Mouse (Mus musculus) MEL (cell line): ENCODE data around the gene Arhgap9. TPM values are rescaled to one million over a fixed set of nuclear protein-coding genes. Genes with fewer than 3 reads are reported as not detected.

Experiments
- DNase-seq: peaks from one replicate; pipeline ENCODE4 v3.0.0; 2011; ENCODE audit warnings: low read depth, low spot score
- H3K27ac ChIP-seq: 2 replicates; pipeline ENCODE4 v1.5.1; 2012; ENCODE audit warnings: low read depth, mild to moderate bottlenecking, control low read depth, low read length, moderate library complexity; ENCODE audit not compliant: control insufficient read depth
- H3K27me3 ChIP-seq, 2 experiments: fragments of 150-350 bp in 1 of 2; sonication (generic) in 1 of 2; 2 replicates each; pipeline ENCODE4 v1.6.1; 2012; ENCODE audit warnings: low read length in 2 of 2, mild to moderate bottlenecking in 2 of 2, improper control_type of control experiment in 1 of 2, moderate library complexity in 1 of 2; ENCODE audit not compliant: insufficient read depth in 2 of 2, control insufficient read depth in 1 of 2
- H3K36me3 ChIP-seq, 2 experiments: 2 replicates each; pipeline ENCODE4 v1.6.1; 2012 to 2014; ENCODE audit warnings: low read length in 2 of 2, improper control_type of control experiment in 1 of 2, inconsistent platforms in 1 of 2, mild to moderate bottlenecking in 1 of 2; ENCODE audit not compliant: insufficient read depth in 2 of 2, control insufficient read depth in 1 of 2
- H3K4me1 ChIP-seq, 2 experiments: fragments of 150-350 bp in 1 of 2; sonication (generic) in 1 of 2; 2 replicates each; pipeline ENCODE4 v1.6.1; 2012; ENCODE audit warnings: low read length in 2 of 2, improper control_type of control experiment in 1 of 2, mild to moderate bottlenecking in 1 of 2; ENCODE audit not compliant: insufficient read depth in 2 of 2, control insufficient read depth in 1 of 2
- H3K4me3 ChIP-seq, 2 experiments: fragments of 150-350 bp in 1 of 2; sonication (generic) in 1 of 2; 2 replicates each; pipeline ENCODE4 v1.5.1; 2012; ENCODE audit warnings: low read depth in 2 of 2, low read length in 2 of 2, mild to moderate bottlenecking in 2 of 2, moderate library complexity in 2 of 2, control low read depth in 1 of 2, improper control_type of control experiment in 1 of 2; ENCODE audit not compliant: control insufficient read depth in 1 of 2, insufficient read depth in 1 of 2
- H3K79me2 ChIP-seq: 2 replicates; pipeline ENCODE4 v1.6.1; 2012; ENCODE audit warnings: mild to moderate bottlenecking, low read length, moderate library complexity; ENCODE audit not compliant: control insufficient read depth, poor library complexity, insufficient read depth
- H3K9ac ChIP-seq: 2 replicates; pipeline ENCODE4 v1.6.1; 2012; ENCODE audit warnings: low read depth, mild to moderate bottlenecking, control low read depth, low read length, moderate library complexity; ENCODE audit not compliant: control insufficient read depth, poor library complexity, severe bottlenecking
- H3K9me3 ChIP-seq: fragments of 150-350 bp; sonication (generic); replicated peaks from 2 replicates; pipeline ENCODE4 v1.6.1; 2012; ENCODE audit warnings: mild to moderate bottlenecking, low read length, improper control_type of control experiment, moderate library complexity; ENCODE audit not compliant: insufficient read depth
- BHLHE40 ChIP-seq: IDR thresholded peaks from 2 replicates; pipeline ENCODE4 v1.6.1; 2012; ENCODE audit warnings: low read depth, mild to moderate bottlenecking, inconsistent platforms, low read length, improper control_type of control experiment, borderline replicate concordance
- CHD1 ChIP-seq: IDR thresholded peaks from 2 replicates; pipeline ENCODE4 v1.6.1; 2012; ENCODE audit warnings: low read depth, mild to moderate bottlenecking, inconsistent platforms, low read length, improper control_type of control experiment
- CHD2 ChIP-seq: IDR thresholded peaks from 2 replicates; pipeline ENCODE4 v1.6.1; 2011; ENCODE audit warnings: low read length, improper control_type of control experiment
- E2F4 ChIP-seq: IDR thresholded peaks from 2 replicates; pipeline ENCODE4 v1.6.1; 2011; ENCODE audit warnings: low read depth, low read length, improper control_type of control experiment, borderline replicate concordance
- ELF1 ChIP-seq: IDR thresholded peaks from 2 replicates; pipeline ENCODE4 v1.6.1; 2014; ENCODE audit warnings: low read depth, mild to moderate bottlenecking, inconsistent platforms, low read length, improper control_type of control experiment, moderate library complexity
- EP300 ChIP-seq, 2 experiments: IDR thresholded peaks; 2 replicates each; pipeline ENCODE4 v1.6.1; 2011; ENCODE audit warnings: improper control_type of control experiment in 2 of 2, low read length in 2 of 2, low read depth in 1 of 2, mild to moderate bottlenecking in 1 of 2
- GABPA ChIP-seq: IDR thresholded peaks from 2 replicates; pipeline ENCODE4 v1.6.1; 2012; ENCODE audit warnings: low read depth, mild to moderate bottlenecking, inconsistent platforms, low read length, improper control_type of control experiment, moderate library complexity
- GATA1 ChIP-seq: IDR thresholded peaks from 2 replicates; pipeline ENCODE4 v1.6.1; 2011; ENCODE audit warnings: low read depth, low read length, improper control_type of control experiment
- HCFC1 ChIP-seq: IDR thresholded peaks from 2 replicates; pipeline ENCODE4 v1.6.1; 2012; ENCODE audit warnings: low read depth, mild to moderate bottlenecking, inconsistent platforms, low read length, improper control_type of control experiment, moderate library complexity
- JUND ChIP-seq: IDR thresholded peaks from 2 replicates; pipeline ENCODE4 v1.6.1; 2011; ENCODE audit warnings: low read depth, mild to moderate bottlenecking, improper control_type of control experiment, low read length
- KAT2A ChIP-seq: conservative IDR thresholded peaks from 2 replicates; pipeline ENCODE4 v1.6.1; 2012; ENCODE audit warnings: low read depth, low read length, improper control_type of control experiment, inconsistent platforms
- MAFK ChIP-seq: IDR thresholded peaks from 2 replicates; pipeline ENCODE4 v1.6.1; 2011; ENCODE audit warnings: low read depth, mild to moderate bottlenecking, low read length, improper control_type of control experiment, borderline replicate concordance
- MAX ChIP-seq: IDR thresholded peaks from 2 replicates; pipeline ENCODE4 v1.6.1; 2011; ENCODE audit warnings: low read length, improper control_type of control experiment
- MAZ ChIP-seq: IDR thresholded peaks from 2 replicates; pipeline ENCODE4 v1.6.1; 2012; ENCODE audit warnings: low read depth, mild to moderate bottlenecking, inconsistent platforms, low read length, improper control_type of control experiment
- MEF2A ChIP-seq: IDR thresholded peaks from 2 replicates; pipeline ENCODE4 v1.6.1; 2014; ENCODE audit warnings: low read depth, mild to moderate bottlenecking, inconsistent platforms, low read length, improper control_type of control experiment; ENCODE audit not compliant: poor library complexity, insufficient replicate concordance, severe bottlenecking; ENCODE audit errors: extremely low read depth
- MXI1 ChIP-seq: IDR thresholded peaks from 2 replicates; pipeline ENCODE4 v1.6.1; 2011; ENCODE audit warnings: mild to moderate bottlenecking, low read depth, low read length, improper control_type of control experiment
- MYB ChIP-seq: IDR thresholded peaks from 2 replicates; pipeline ENCODE4 v1.6.1; 2011; ENCODE audit warnings: mild to moderate bottlenecking, low read depth, low read length, improper control_type of control experiment
- MYC ChIP-seq: IDR thresholded peaks from 2 replicates; pipeline ENCODE4 v1.6.1; 2011; ENCODE audit warnings: low read depth, mild to moderate bottlenecking, low read length, improper control_type of control experiment, moderate library complexity
- NELFE ChIP-seq: IDR thresholded peaks from 2 replicates; pipeline ENCODE4 v1.6.1; 2011; ENCODE audit warnings: low read depth, low read length, improper control_type of control experiment
- NRF1 ChIP-seq: IDR thresholded peaks from 2 replicates; pipeline ENCODE4 v1.6.1; 2014; ENCODE audit warnings: low read depth, mild to moderate bottlenecking, inconsistent platforms, low read length, improper control_type of control experiment, moderate library complexity; ENCODE audit not compliant: poor library complexity, insufficient read depth, severe bottlenecking
- POLR2A ChIP-seq, 2 experiments: IDR thresholded peaks; 2 replicates each; pipeline ENCODE4 v1.6.1; 2011 to 2012; ENCODE audit warnings: low read length in 2 of 2, mild to moderate bottlenecking in 2 of 2, control low read depth in 1 of 2, improper control_type of control experiment in 1 of 2, low read depth in 1 of 2, moderate library complexity in 1 of 2; ENCODE audit not compliant: control insufficient read depth in 1 of 2, insufficient read depth in 1 of 2, poor library complexity in 1 of 2
- POLR2AphosphoS2 ChIP-seq: IDR thresholded peaks from 2 replicates; pipeline ENCODE4 v1.6.1; 2011; ENCODE audit warnings: low read length, improper control_type of control experiment
- POLR2AphosphoS5 ChIP-seq: IDR thresholded peaks from 2 replicates; pipeline ENCODE4 v1.6.1; 2012; ENCODE audit warnings: low read depth, borderline replicate concordance, mild to moderate bottlenecking, inconsistent platforms, low read length, moderate library complexity, mixed read lengths
- RAD21 ChIP-seq: IDR thresholded peaks from 2 replicates; pipeline ENCODE4 v1.6.1; 2011; ENCODE audit warnings: mild to moderate bottlenecking, low read depth, low read length, improper control_type of control experiment
- RCOR1 ChIP-seq: IDR thresholded peaks from 2 replicates; pipeline ENCODE4 v1.6.1; 2012; ENCODE audit warnings: low read depth, mild to moderate bottlenecking, inconsistent platforms, low read length, improper control_type of control experiment
- SIN3A ChIP-seq: IDR thresholded peaks from 2 replicates; pipeline ENCODE4 v1.6.1; 2012; ENCODE audit warnings: low read length, improper control_type of control experiment, inconsistent platforms
- SMC3 ChIP-seq: IDR thresholded peaks from 2 replicates; pipeline ENCODE4 v1.6.1; 2011; ENCODE audit warnings: low read depth, low read length, improper control_type of control experiment
- TAL1 ChIP-seq: IDR thresholded peaks from 2 replicates; pipeline ENCODE4 v1.6.1; 2012; ENCODE audit warnings: mild to moderate bottlenecking, inconsistent platforms, low read length, moderate library complexity, mixed read lengths
- TCF12 ChIP-seq: IDR thresholded peaks from 2 replicates; pipeline ENCODE4 v1.6.1; 2014; ENCODE audit warnings: low read depth, mild to moderate bottlenecking, inconsistent platforms, low read length, improper control_type of control experiment, moderate library complexity
- UBTF ChIP-seq: IDR thresholded peaks from 2 replicates; pipeline ENCODE4 v1.6.1; 2012; ENCODE audit warnings: low read depth, mild to moderate bottlenecking, inconsistent platforms, low read length, improper control_type of control experiment, moderate library complexity, borderline replicate concordance; ENCODE audit not compliant: insufficient read depth
- USF1 ChIP-seq: IDR thresholded peaks from 2 replicates; pipeline ENCODE4 v1.6.1; 2014; ENCODE audit warnings: low read depth, mild to moderate bottlenecking, inconsistent platforms, low read length, improper control_type of control experiment, moderate library complexity
- USF2 ChIP-seq, 2 experiments: IDR thresholded peaks; 2 replicates each; pipeline ENCODE4 v1.6.1; 2011 to 2012; ENCODE audit warnings: improper control_type of control experiment in 2 of 2, low read length in 2 of 2, borderline replicate concordance in 1 of 2, inconsistent platforms in 1 of 2, low read depth in 1 of 2, mild to moderate bottlenecking in 1 of 2; ENCODE audit not compliant: insufficient read depth in 1 of 2
- ZC3H11A ChIP-seq: IDR thresholded peaks from 2 replicates; pipeline ENCODE4 v1.6.1; 2012; ENCODE audit warnings: low read depth, mild to moderate bottlenecking, inconsistent platforms, low read length, improper control_type of control experiment
- ZKSCAN1 ChIP-seq: IDR thresholded peaks from 2 replicates; pipeline ENCODE4 v1.6.1; 2012; ENCODE audit warnings: low read depth, mild to moderate bottlenecking, inconsistent platforms, low read length, improper control_type of control experiment, moderate library complexity
- ZMIZ1 ChIP-seq: IDR thresholded peaks from 2 replicates; pipeline ENCODE4 v1.6.1; 2012; ENCODE audit warnings: low read depth, mild to moderate bottlenecking, inconsistent platforms, low read length, improper control_type of control experiment, moderate library complexity
- ZNF384 ChIP-seq: IDR thresholded peaks from 2 replicates; pipeline ENCODE4 v1.6.1; 2012; ENCODE audit warnings: low read depth, mild to moderate bottlenecking, inconsistent platforms, low read length, improper control_type of control experiment
- polyA plus RNA-seq, 2 experiments: library from polyadenylated mRNA; stranded (reverse) in 1 of 2; unstranded in 1 of 2; fragments of >175 nt in 1 of 2; fragments of >200 nt in 1 of 2; gene quantifications; 2 replicates each; pipeline versions ENCODE4 v1.2.1 to v1.2.4; 2012; ENCODE audit warnings: low replicate concordance in 2 of 2, low read depth in 1 of 2; ENCODE audit not compliant: insufficient read length in 2 of 2, insufficient read depth in 1 of 2, missing spikeins in 1 of 2
- total RNA-seq: library from RNA; depleted of rRNA; stranded (reverse); fragments of 300-350 nt; gene quantifications from 2 replicates; pipeline ENCODE4 v1.2.3, GENCODE M21; 2012

The Arhgap9 gene
- total and polyA plus RNA-seq, 3 experiments, result 24.4 to 41.1 TPM; not detected in 1

GRCm38 (mm10) chr10:127341891-127342639 is 20.3 kb downstream of the Arhgap9 start, which contains the start of gene Gli1:
Gene Gli1 (minus strand): TSS chr10:127341974.
- peak within 1 kb of the TSS; percentile 57 to 95 for H3K4me3 ChIP-seq
- H3K4me1 ChIP-seq, result 0 out of 4 replicates have a peak, but pooled peaks cover 0 to 3% of the 10 kb centered on the region in 2 experiments
- H3K36me3 ChIP-seq, result peaks cover 0 to 2% of the 10 kb centered on the region in 2 experiments; a peak in 1 of 4 replicates
- H3K9ac ChIP-seq, result peak within 1 kb of the TSS; percentile 57
- H3K27ac ChIP-seq, result 0 out of 2 replicates have a peak within 1 kb of the TSS, but pooled peaks have one; percentile 5
- H3K27me3 ChIP-seq, result no peaks in the 10 kb centered on the region
- no peaks in the 10 kb centered on the region; the same call in 1 of the 2 replicates for H3K79me2 ChIP-seq
- DNase-seq, result peak; percentile 95
- H3K9me3 ChIP-seq, result no peaks in the 10 kb centered on the region
- TF ChIP-seq RCOR1 (no peak), USF1 (0 out of 2 replicates have a peak, but pooled peaks have one; percentile 15), MAFK (no peak), CHD2 (no peak), SIN3A (peak; percentile 73), ZC3H11A (peak; percentile 55), MYB (no peak), UBTF (no peak), BHLHE40 (no peak), KAT2A (no peak), USF2 (IDR thresholded peaks at IDR 0.05; ENCODE audit: borderline replicate concordance in 1 of 2, insufficient read depth in 1 of 2, low read depth in 1 of 2, low read length in 2 of 2) (no peak), NELFE (no peak), ZKSCAN1 (no peak), GABPA (no peak), CHD1 (no peak), EP300 (IDR thresholded peaks at IDR 0.05; ENCODE audit: low read depth in 1 of 2, low read length in 2 of 2) (no peak), TAL1 (no peak), E2F4 (no peak), ELF1 (no peak), ZNF384 (0 out of 2 replicates have a peak, but pooled peaks have one; percentile 41), GATA1 (no peak), HCFC1 (peak; percentile 26; the same call in 1 of the 2 replicates), ZMIZ1 (no peak), SMC3 (peak; percentile 73), POLR2AphosphoS5 (no peak), MYC (peak; percentile 91), MEF2A (no peak), NRF1 (no peak), MXI1 (peak; percentile 48; the same call in 1 of the 2 replicates), RAD21 (peak; percentile 77), TCF12 (no peak), JUND (no peak), MAX (peak; percentile 85), MAZ (peak; percentile 97), POLR2A (IDR thresholded peaks at IDR 0.05; ENCODE audit: control insufficient read depth in 1 of 2, insufficient read depth in 1 of 2, low read depth in 1 of 2, low read length in 2 of 2, poor library complexity in 1 of 2) (no peak), POLR2AphosphoS2 (no peak)
